Mouse (Mus musculus): ENCODE data around the gene Aox2. TPM values are rescaled to one million over a fixed set of nuclear protein-coding genes. Genes with fewer than 3 reads are reported as not detected.

The Aox2 gene
- polyA plus RNA-seq, 1 experiment: not detected

GRCm38 (mm10) chr1:58248518-58248917, 29.6 kb upstream of the Aox2 start:
- TF ChIP-seq CTCF (IDR thresholded peaks at IDR 0.05; ENCODE audit: extremely low read depth, insufficient read depth, low read length) (no peak), POLR2A (IDR thresholded peaks at IDR 0.05; ENCODE audit: extremely low read depth, insufficient read depth, low read length) (no peak)
- no peak overlapping the region for H3K27ac ChIP-seq (ENCODE audit: insufficient read depth, low read length)
- no peaks in the 10 kb centered on the region for H3K4me1 ChIP-seq (ENCODE audit: control insufficient read depth, insufficient read depth, low read length)
- H3K4me3 ChIP-seq (ENCODE audit: insufficient read depth, low read length): no peak overlapping the region

GRCm38 (mm10) chr1:58253466-58253865, 24.7 kb upstream of the Aox2 start:
- no peaks in the 10 kb centered on the region for H3K4me1 ChIP-seq (ENCODE audit: control insufficient read depth, insufficient read depth, low read length)
- TF ChIP-seq POLR2A (IDR thresholded peaks at IDR 0.05; ENCODE audit: extremely low read depth, insufficient read depth, low read length): no peak
- no peak overlapping the region for H3K27ac ChIP-seq (ENCODE audit: insufficient read depth, low read length)
- H3K4me3 ChIP-seq (ENCODE audit: insufficient read depth, low read length): no peak overlapping the region

GRCm38 (mm10) chr1:58257195-58257991, 20.7 kb upstream of the Aox2 start:
- Histone ChIP-seq H3K27ac (ENCODE audit: insufficient read depth, low read length) (no peak overlapping the region), H3K4me1 (ENCODE audit: control insufficient read depth, insufficient read depth, low read length) (no peaks in the 10 kb centered on the region), H3K4me3 (ENCODE audit: insufficient read depth, low read length) (no peak overlapping the region)
- TF ChIP-seq POLR2A (IDR thresholded peaks at IDR 0.05; ENCODE audit: extremely low read depth, insufficient read depth, low read length) (no peak), CTCF (IDR thresholded peaks at IDR 0.05; ENCODE audit: extremely low read depth, insufficient read depth, low read length) (no peak)

GRCm38 (mm10) chr1:58260311-58260710, 17.8 kb upstream of the Aox2 start:
- Histone ChIP-seq H3K4me1 (ENCODE audit: control insufficient read depth, insufficient read depth, low read length) (no peaks in the 10 kb centered on the region), H3K27ac (ENCODE audit: insufficient read depth, low read length) (no peak overlapping the region), H3K4me3 (ENCODE audit: insufficient read depth, low read length) (no peak overlapping the region)
- TF ChIP-seq POLR2A (IDR thresholded peaks at IDR 0.05; ENCODE audit: extremely low read depth, insufficient read depth, low read length) (no peak), CTCF (IDR thresholded peaks at IDR 0.05; ENCODE audit: extremely low read depth, insufficient read depth, low read length) (no peak)

- no peak overlapping the region for H3K27ac ChIP-seq (ENCODE audit: insufficient read depth, low read length)
- no peaks in the 10 kb centered on the region for H3K4me1 ChIP-seq (ENCODE audit: control insufficient read depth, insufficient read depth, low read length)
- no peak overlapping the region for H3K4me3 ChIP-seq (ENCODE audit: insufficient read depth, low read length)
- TF ChIP-seq POLR2A (IDR thresholded peaks at IDR 0.05; ENCODE audit: extremely low read depth, insufficient read depth, low read length) (no peak), CTCF (IDR thresholded peaks at IDR 0.05; ENCODE audit: extremely low read depth, insufficient read depth, low read length) (no peak; the same call in 1 of the 2 replicates)
These were observed 9.9 kb upstream of the Aox2 start for GRCm38 (mm10) chr1:58268231-58268630.

- Histone ChIP-seq H3K4me3 (ENCODE audit: insufficient read depth, low read length) (no peak overlapping the region), H3K4me1 (ENCODE audit: control insufficient read depth, insufficient read depth, low read length) (no peaks in the 10 kb centered on the region), H3K27ac (ENCODE audit: insufficient read depth, low read length) (no peak overlapping the region)
- TF ChIP-seq CTCF (IDR thresholded peaks at IDR 0.05; ENCODE audit: extremely low read depth, insufficient read depth, low read length): peak; percentile 53; the same call in 1 of the 2 replicates
- no peak for TF ChIP-seq POLR2A (IDR thresholded peaks at IDR 0.05; ENCODE audit: extremely low read depth, insufficient read depth, low read length)
These were observed 7.1 kb upstream of the Aox2 start for GRCm38 (mm10) chr1:58270807-58271569.

GRCm38 (mm10) chr1:58275879-58276278, 2.2 kb upstream of the Aox2 start:
- TF ChIP-seq POLR2A (IDR thresholded peaks at IDR 0.05; ENCODE audit: extremely low read depth, insufficient read depth, low read length) (no peak), CTCF (IDR thresholded peaks at IDR 0.05; ENCODE audit: extremely low read depth, insufficient read depth, low read length) (no peak)
- no peak overlapping the region for H3K27ac ChIP-seq (ENCODE audit: insufficient read depth, low read length)

GRCm38 (mm10) chr1:58278513-58278912, 387 bp downstream of the Aox2 start:
- Histone ChIP-seq H3K4me3 (ENCODE audit: insufficient read depth, low read length) (no peak overlapping the region), H3K4me1 (ENCODE audit: control insufficient read depth, insufficient read depth, low read length) (no peaks in the 10 kb centered on the region), H3K27ac (ENCODE audit: insufficient read depth, low read length) (no peak overlapping the region)
- TF ChIP-seq POLR2A (IDR thresholded peaks at IDR 0.05; ENCODE audit: extremely low read depth, insufficient read depth, low read length): no peak
- no peak for TF ChIP-seq CTCF (IDR thresholded peaks at IDR 0.05; ENCODE audit: extremely low read depth, insufficient read depth, low read length)

More at GRCm38 (mm10) chr1:58275879-58276278, 2.2 kb upstream of the Aox2 start:
- Histone ChIP-seq H3K4me3 (ENCODE audit: insufficient read depth, low read length) (no peak overlapping the region), H3K4me1 (ENCODE audit: control insufficient read depth, insufficient read depth, low read length) (no peaks in the 10 kb centered on the region)

- Histone ChIP-seq H3K27ac (ENCODE audit: insufficient read depth, low read length) (no peak overlapping the region), H3K4me3 (ENCODE audit: insufficient read depth, low read length) (no peak overlapping the region), H3K4me1 (ENCODE audit: control insufficient read depth, insufficient read depth, low read length) (no peaks in the 10 kb centered on the region; the same call in 1 of the 2 replicates)
- no peak for TF ChIP-seq POLR2A (IDR thresholded peaks at IDR 0.05; ENCODE audit: extremely low read depth, insufficient read depth, low read length)
- no peak for TF ChIP-seq CTCF (IDR thresholded peaks at IDR 0.05; ENCODE audit: extremely low read depth, insufficient read depth, low read length)
These were observed 2.3 kb downstream of the Aox2 start for GRCm38 (mm10) chr1:58280381-58280780.
